Mouse (Mus musculus) adrenal gland, adult 18-20 months (tissue): ENCODE results near the gene Ascl3. TPM values are rescaled to one million over a fixed set of nuclear protein-coding genes. Genes with fewer than 3 reads are reported as not detected.
A peak's percentile ranks its signal among the peaks of the same experiment; 100 is the strongest.

ENCODE experiments used
- DNase-seq, 2 experiments: peaks; one replicate each; pipeline ENCODE4 v3.0.0; 2021 to 2022; ENCODE audit warnings: low spot score in 2 of 2
- total RNA-seq, 2 experiments: library from RNA; stranded (reverse); gene quantifications; 1 replicate in 1 of 2; 2 replicates in 1 of 2; pipeline ENCODE4 v1.2.3; 2021

Gene Ascl3
- total RNA-seq, 2 experiments from 2014 or later, result 0.61 TPM; not detected in 1

DNA sequence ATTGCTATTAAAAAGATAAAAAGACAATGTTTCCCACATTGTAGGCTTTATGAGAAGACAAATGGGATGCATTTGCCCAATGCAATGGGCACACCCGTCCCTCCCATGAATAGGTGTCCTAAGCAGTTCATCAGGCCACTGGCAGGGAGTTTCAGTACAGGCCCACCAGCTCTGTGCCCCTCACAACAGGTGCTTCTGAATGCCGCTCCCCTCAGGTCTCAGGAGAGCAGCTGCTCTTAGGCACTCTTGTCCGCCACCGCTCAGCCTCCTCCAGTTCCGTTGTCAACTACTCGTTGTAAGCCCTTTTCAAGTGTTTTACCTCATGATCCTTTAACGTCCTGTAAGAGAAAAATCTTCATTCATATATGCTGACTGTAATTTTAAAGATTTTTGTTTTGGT lies 19.3 kb downstream of the Ascl3 start:
- DNase-seq, result no peak

DNA sequence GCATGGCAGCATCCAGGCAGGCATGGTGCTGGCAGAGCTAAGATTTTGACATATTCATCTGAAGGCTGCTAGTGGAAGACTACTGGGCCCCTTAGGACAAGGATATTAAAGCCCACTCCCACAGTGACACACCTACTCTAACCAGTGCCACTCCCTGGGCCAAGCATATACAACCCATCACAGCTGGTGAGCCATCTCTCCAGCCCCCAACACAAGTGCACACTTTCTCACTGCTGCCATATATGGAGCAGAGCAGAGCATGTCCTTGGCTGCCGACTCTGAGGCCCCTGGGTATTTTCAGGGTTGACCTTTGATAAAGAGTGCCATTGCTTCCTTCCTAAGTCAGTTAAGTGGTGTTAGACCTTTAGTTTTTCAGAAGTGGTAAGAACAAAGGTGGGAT lies 21.5 kb downstream of the Ascl3 start:
- no peak for DNase-seq

GRCm38 (mm10) chr7:109708961-109709382 lies 22.6 kb downstream of the Ascl3 start:
- DNase-seq, result no peak

- DNase-seq, result peak; percentile 28 to 35
Observed at GRCm38 (mm10) chr7:109707023-109707785, 24.3 kb downstream of the Ascl3 start.

GRCm38 (mm10) chr7:109704461-109704860 lies 27.1 kb downstream of the Ascl3 start:
- no peak for DNase-seq

GRCm38 (mm10) chr7:109704016-109704377 lies 27.5 kb downstream of the Ascl3 start:
- no peak for DNase-seq

DNA sequence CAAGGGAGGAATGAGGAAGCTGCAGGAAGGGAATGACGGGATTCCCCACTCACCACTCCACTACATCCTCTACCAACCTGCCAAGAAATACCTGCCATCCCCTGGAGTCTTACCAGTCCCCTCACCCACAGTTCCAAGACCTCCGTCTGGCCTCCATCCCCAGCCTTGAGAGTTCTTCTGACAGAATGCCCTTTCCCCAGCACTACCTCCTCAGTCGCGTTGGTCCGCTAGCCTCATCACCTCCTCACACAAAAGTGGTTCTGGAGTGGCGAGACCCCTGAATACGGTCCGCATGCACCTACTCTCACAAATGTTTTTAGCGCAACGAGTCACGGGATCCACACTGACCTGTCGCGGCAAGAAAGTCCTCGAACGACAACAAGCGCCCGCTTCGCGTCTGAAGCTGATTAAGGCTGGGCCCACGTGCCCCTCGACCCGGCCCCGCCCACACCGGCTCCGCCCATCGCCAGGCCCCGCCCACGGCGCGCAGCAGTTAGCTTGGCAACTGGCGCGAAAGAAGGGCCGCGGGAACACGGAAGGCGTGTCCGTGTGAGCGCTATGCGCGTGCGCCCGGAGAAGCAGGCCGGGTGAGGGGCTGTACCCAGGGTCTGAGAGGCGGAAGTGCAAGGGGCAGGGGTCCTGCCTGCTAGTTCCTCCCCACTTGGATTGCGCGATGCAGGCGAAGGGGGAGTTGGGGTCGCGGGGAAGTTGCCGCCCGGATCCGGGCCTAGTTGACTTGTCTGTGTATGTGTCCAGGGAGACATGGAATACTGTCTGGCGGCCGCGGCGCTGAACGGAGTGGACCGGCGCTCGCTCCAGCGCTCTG lies 28.1 kb downstream of the Ascl3 start, which contains the start of the genes St5 and Akip1:
Gene St5 (minus strand): TSS at position 416 of the 826 bp plus-strand sequence.
Gene Akip1 (plus strand): TSS at position 501 of the 826 bp plus-strand sequence.
- DNase-seq, result peak; percentile 98 to 99

DNA sequence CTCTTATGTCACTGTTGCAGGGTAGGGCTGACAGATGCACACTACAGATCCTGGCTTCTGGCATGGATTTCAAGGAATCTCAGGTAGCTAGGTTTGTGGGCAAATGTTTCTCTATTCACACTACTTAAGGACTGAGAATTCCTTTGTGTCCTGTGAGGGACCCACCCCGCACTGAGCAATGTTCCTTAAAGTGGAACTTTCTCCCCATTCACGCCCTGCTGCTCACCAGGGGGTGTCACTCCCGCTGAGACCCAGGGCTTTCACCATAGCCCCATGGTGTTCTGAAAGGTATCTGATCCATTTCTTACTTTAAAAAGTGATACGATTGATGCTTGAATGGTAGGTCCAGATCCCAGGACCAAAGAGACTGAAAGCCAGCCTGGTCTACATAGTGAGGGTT lies 28.8 kb downstream of the Ascl3 start:
- DNase-seq, result no peak

- DNase-seq, result no peak
Observed at GRCm38 (mm10) chr7:109700213-109700612, 31.3 kb downstream of the Ascl3 start.

GRCm38 (mm10) chr7:109695339-109695726 lies 36.2 kb downstream of the Ascl3 start:
- DNase-seq, result no peak

DNA sequence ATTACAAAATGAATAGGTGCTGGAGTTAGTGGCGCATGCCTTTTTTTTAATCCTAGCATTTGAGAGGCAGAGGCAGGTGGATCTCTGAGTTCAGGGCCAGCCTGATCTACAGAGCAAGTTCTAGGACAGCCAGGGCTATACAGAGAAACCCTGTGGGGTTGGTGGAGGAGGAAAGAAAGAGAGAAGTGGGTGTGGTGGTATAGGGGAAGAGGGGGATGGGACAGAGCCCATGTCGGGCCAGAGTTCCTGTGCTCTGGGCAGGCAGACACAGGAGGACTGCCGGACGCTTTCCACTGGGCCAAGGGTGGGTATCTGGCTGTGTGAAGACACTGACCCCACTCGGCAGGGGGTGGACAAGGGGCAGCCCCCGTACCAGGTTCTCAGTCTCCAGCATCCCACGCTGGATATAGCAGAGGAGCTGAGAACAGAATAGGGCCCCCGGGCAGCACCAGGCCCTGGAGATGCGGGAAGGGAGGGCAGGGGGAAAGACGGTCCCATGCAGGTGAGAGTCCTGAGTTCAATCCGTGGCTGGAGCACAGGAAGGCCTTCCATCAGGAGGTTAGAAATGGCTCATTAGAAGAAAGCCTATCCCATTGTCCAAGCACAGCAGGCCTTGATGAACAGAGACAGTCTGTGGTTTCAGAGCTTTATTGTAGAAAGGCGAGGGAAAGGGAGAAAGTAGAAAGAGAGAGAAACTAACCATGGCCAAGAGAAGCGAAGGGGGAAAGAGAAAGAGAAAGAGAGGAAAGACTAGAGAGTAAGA lies 36.8 kb downstream of the Ascl3 start:
- DNase-seq, result no peak

DNA sequence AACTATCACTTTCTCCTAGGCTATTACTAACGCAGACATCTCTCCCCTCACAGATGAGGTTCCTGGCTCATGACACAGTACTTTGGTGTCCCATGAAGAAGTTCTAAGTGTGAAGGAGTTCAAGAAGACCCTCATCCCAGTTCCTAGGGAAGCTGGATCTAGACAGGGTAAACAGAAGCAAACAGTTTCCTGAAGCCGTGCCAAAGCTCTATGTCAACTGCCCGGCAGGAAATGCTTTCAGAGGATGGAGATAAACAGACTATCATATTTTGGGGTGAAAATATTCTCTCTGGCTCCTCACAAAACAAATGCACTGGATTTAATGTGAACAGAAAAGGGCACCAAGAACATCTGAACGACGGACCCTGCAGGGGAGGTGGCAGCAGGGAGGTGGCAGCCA lies 40.6 kb downstream of the Ascl3 start:
- DNase-seq, result no peak

GRCm38 (mm10) chr7:109690101-109690500 lies 41.4 kb downstream of the Ascl3 start:
- DNase-seq, result no peak

GRCm38 (mm10) chr7:109686585-109687128 lies 44.9 kb downstream of the Ascl3 start:
- no peak for DNase-seq

DNA sequence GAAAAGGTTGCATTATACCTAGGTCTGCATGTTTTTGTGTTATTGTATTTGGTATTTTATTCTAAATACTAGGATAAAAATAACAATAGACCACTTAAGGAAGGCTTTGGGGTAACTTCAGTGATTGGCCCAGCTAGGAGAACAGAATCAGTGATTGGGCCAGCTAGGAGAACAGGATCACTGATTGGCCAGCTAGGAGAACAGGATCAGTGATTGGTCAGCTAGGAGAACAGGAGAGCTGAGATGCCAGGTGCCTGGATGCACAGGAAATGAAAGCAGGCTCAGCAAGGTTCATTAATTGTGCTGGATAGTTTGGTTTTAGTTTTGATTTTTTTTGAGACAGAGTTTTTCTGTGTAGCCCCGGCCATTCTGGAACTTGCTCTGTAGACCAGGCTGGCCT lies 50.6 kb downstream of the Ascl3 start:
- no peak for DNase-seq

DNA sequence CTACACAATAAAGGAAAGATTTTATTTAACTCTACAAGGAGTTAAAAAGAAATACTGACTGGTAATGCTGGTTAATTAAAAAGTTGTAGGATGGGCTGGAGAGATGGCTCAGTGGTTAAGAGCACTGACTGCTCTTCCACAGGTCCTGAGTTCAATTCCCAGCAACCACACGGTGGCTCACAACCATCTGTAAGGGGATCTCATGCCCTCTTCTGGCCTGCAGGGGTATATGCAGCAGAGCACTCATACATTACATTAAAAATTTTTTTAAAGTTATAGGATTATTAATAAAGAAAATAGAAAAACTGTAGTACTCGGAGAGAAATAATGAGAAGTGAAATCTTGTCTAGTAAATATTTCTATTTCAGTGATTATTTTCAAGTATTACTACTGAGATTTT lies 51.2 kb downstream of the Ascl3 start:
- no peak for DNase-seq

Other genes with a start within 250 kb of the Ascl3 start
- gene Trim66, start 223.6 kb downstream of the Ascl3 start, total RNA-seq, result under 1 TPM; 0.19 to 0.30 TPM
- gene Rpl27a, start 212.6 kb downstream of the Ascl3 start, total RNA-seq, result 100 to 1,000 TPM; 204 to 208 TPM
- gene St5, start 28.1 kb downstream of the Ascl3 start, total RNA-seq, result 10 to 100 TPM; 26.5 to 27.7 TPM
- 10 to 100 TPM; 18.6 to 22.9 TPM for gene Akip1, start 28.0 kb downstream of the Ascl3 start, total RNA-seq
- not detected for gene BC051019, start 7.9 kb downstream of the Ascl3 start, total RNA-seq
- 10 to 100 TPM; 45.7 to 47.6 TPM for gene Tmem9b, start 21.1 kb upstream of the Ascl3 start, total RNA-seq
- 1 to 10 TPM in 1 of 2 experiments, under 1 TPM in 1; 0.73 to 1.0 TPM for gene Nrip3, start 50.3 kb upstream of the Ascl3 start, total RNA-seq
- gene Scube2, start 134.0 kb upstream of the Ascl3 start, total RNA-seq, result under 1 TPM in 1 of 2 experiments, not detected in 1; 0.32 TPM
- gene Dennd5a, start 228.7 kb upstream of the Ascl3 start, total RNA-seq, result 100 to 1,000 TPM; 158 to 167 TPM